Mouse (Mus musculus) liver, postnatal 0 days (tissue): ENCODE data around the gene Lclat1.

Experiments
- CTCF ChIP-seq: sonication (generic); IDR thresholded peaks from 2 replicates; pipeline ENCODE4 v1.5.1; 2016; ENCODE audit warnings: antibody characterized with exemption, low read depth
- EP300 ChIP-seq: IDR thresholded peaks from 2 replicates; pipeline ENCODE4 v1.6.1; 2016; ENCODE audit warnings: antibody characterized with exemption, low read depth, mild to moderate bottlenecking

- no peak for TF ChIP-seq CTCF
- no peak for TF ChIP-seq EP300
These were observed 45.1 kb upstream of the Lclat1 start for GRCm38 (mm10) chr17:73062701-73063100.
